Comparison of ENCODE assay signal across 14 mouse cellular contexts in genomic region chr6:89064977-89065580, GRCm38 (mm10).
"Had no signal": no experiment of that assay in that cellular context is flagged by ENCODE, and none has a peak within 500 bp of the region (broad histone marks: within the 10 kb centered on the region; RNA-seq: fewer than 3 reads in every experiment).

No protein-coding gene starts in this region.

- H3K4me3 ChIP-seq: layer of hippocampus, adult 2 months; limb, embryonic 12.5 days; liver, embryonic 13.5 days; lung, embryonic 15.5 days; megakaryocyte, embryonic 14.5 days; midbrain, embryonic 12.5 days; neural tube, embryonic 15.5 days had no signal

- H3K9ac ChIP-seq: limb, embryonic 12.5 days; liver, embryonic 13.5 days; liver, postnatal 0 days; lung, embryonic 15.5 days; midbrain, embryonic 12.5 days; neural tube, embryonic 15.5 days had no signal

- H3K4me2 ChIP-seq: limb, embryonic 12.5 days; liver, embryonic 13.5 days; lung, embryonic 15.5 days; midbrain, embryonic 12.5 days; neural tube, embryonic 15.5 days had no signal

- H3K27me3 ChIP-seq: limb, embryonic 12.5 days; liver, embryonic 13.5 days; lung, embryonic 15.5 days; neural tube, embryonic 15.5 days had no signal

- H3K9me3 ChIP-seq: limb, embryonic 12.5 days; liver, embryonic 13.5 days; lung, embryonic 15.5 days; midbrain, embryonic 12.5 days; neural tube, embryonic 15.5 days had no signal

- H3K36me3 ChIP-seq: limb, embryonic 12.5 days; liver, embryonic 13.5 days; lung, embryonic 15.5 days; midbrain, embryonic 12.5 days; neural tube, embryonic 15.5 days had no signal

- ATAC-seq: liver, postnatal 0 days had no signal

- H3K27ac ChIP-seq: layer of hippocampus, adult 2 months; limb, embryonic 12.5 days; liver, embryonic 13.5 days; lung, embryonic 15.5 days; macrophage; midbrain, embryonic 12.5 days; neural tube, embryonic 15.5 days; stomach, postnatal 0 days had no signal

- H3K4me1 ChIP-seq: limb, embryonic 12.5 days; liver, embryonic 13.5 days; lung, embryonic 15.5 days; megakaryocyte, embryonic 14.5 days had no signal

- DNase-seq: kidney, postnatal 4 days; liver; liver, embryonic 13.5 days; liver, postnatal 0 days; lung, postnatal 14 days; thymus, postnatal 4 days had no signal
